Mouse (Mus musculus): ENCODE data around the gene Kazn. TPM values are rescaled to one million over a fixed set of nuclear protein-coding genes. Genes with fewer than 3 reads are reported as not detected.

The Kazn gene
- polyA plus RNA-seq, 1 experiment from 2014 or later: 13.7 TPM

DNA sequence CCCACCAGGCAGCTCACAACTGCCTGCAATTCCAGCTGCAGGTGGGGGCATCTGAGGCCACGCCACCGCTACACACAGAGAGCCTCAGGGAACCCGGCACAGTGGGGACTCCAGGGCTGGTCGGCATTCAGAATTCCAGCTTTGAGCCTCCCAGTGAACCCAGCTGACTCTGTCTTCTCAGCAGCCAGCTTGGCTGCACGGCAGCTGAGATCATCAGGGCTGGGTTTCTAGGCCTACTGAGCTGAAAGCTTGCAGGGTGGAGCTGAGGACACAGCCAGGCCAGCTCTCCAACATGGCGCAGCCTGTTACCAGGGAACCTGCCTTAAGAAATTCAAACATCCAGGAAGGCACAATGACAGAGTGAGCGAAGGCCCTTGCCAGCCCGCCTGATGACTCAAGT lies 79.2 kb downstream of the Kazn start:
- Histone ChIP-seq H3K4me1 (replicated peaks; ENCODE audit: control insufficient read depth, insufficient read depth, low read length) (no peaks in the 10 kb centered on the region; the same call in 1 of the 2 replicates), H3K27ac (ENCODE audit: low read depth) (no peak overlapping the region), H3K9ac (ENCODE audit: low read length) (no peak overlapping the region), H3K4me2 (ENCODE audit: low read length) (no peak overlapping the region), H3K27me3 (replicated peaks; ENCODE audit: control insufficient read depth, insufficient read depth, low read length) (no peaks in the 10 kb centered on the region), H3K9me3 (ENCODE audit: control insufficient read depth, low read length) (peaks cover 7% of the 10 kb centered on the region; the same call in 1 of the 2 replicates), H3K36me3 (ENCODE audit: control insufficient read depth, insufficient read depth, low read length) (peaks cover 10% of the 10 kb centered on the region; the same call in 1 of the 2 replicates), H3K4me3 (ENCODE audit: low read depth, low read length) (no peak overlapping the region)
- WGBS: 75% methylated on average over 8 of the region's 8 CpGs
- ATAC-seq (replicated peaks; ENCODE audit: low FRiP score, low TSS enrichment, low read depth): no peak
- no peak for DNase-seq (ENCODE audit: low spot score)

DNA sequence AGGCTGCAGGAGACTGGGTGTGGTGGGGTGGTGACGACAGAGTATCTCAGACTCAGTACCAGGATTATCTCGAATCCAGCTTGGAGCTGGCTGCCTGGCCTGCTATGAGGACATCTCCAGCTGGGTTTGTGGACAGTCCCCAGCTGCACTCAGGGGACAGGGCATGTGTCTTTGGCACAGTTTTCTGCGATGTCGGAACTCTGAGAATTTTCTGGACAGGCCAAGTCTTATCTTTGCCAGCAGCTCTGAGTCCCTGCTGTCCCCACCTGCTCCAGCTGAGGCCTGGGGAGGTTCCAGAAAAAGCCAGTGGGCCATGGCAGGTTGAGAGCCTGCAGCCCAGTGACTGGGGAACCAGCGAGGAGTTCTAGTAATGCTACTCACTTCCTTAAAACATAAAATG lies 82.7 kb downstream of the Kazn start:
- no peaks in the 10 kb centered on the region for H3K27me3 ChIP-seq (replicated peaks; ENCODE audit: control insufficient read depth, insufficient read depth, low read length)
- no peaks in the 10 kb centered on the region for H3K9me3 ChIP-seq (ENCODE audit: control insufficient read depth, low read length)
- H3K9ac ChIP-seq (ENCODE audit: low read length): no peak overlapping the region
- ATAC-seq (replicated peaks; ENCODE audit: low FRiP score, low TSS enrichment, low read depth) (no peak), DNase-seq (ENCODE audit: low spot score) (no peak)
- WGBS: 87% methylated on average over 5 of the region's 5 CpGs
- no peak overlapping the region for H3K4me2 ChIP-seq (ENCODE audit: low read length)
- no peak overlapping the region for H3K27ac ChIP-seq (ENCODE audit: low read depth)
- H3K4me3 ChIP-seq (ENCODE audit: low read depth, low read length): no peak overlapping the region
- peaks cover 6% of the 10 kb centered on the region for H3K4me1 ChIP-seq (replicated peaks; ENCODE audit: control insufficient read depth, insufficient read depth, low read length)
- H3K36me3 ChIP-seq (ENCODE audit: control insufficient read depth, insufficient read depth, low read length): peaks cover 20% of the 10 kb centered on the region

DNA sequence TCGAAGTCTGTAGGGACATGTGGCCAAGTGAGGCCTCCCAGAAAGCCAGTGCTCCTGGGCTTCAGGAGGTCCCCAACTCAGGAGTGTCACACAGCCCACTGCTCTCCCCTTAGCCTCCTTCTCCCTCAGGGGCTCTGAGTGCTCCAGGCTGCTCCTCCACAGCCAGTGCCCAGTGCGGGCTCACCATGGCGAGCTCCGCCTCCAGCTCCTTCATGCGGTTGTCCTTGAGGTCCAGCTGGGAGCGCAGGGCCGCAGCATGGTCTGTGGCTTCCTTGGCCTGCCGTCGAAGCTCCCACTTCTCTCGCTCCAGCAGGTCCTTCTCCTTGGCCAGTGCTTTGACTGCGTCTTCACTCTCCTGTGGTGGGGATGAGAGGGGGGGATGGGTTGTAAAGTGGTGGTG lies 85.0 kb downstream of the Kazn start:
- 67% methylated on average over 11 of the region's 11 CpGs for WGBS
- no peaks in the 10 kb centered on the region for H3K9me3 ChIP-seq (ENCODE audit: control insufficient read depth, low read length)
- ATAC-seq (replicated peaks; ENCODE audit: low FRiP score, low TSS enrichment, low read depth) (no peak), DNase-seq (ENCODE audit: low spot score) (no peak)
- no peak overlapping the region for H3K9ac ChIP-seq (ENCODE audit: low read length)
- H3K27me3 ChIP-seq (replicated peaks; ENCODE audit: control insufficient read depth, insufficient read depth, low read length): no peaks in the 10 kb centered on the region
- H3K4me1 ChIP-seq (replicated peaks; ENCODE audit: control insufficient read depth, insufficient read depth, low read length): peaks cover 6% of the 10 kb centered on the region
- H3K4me3 ChIP-seq (ENCODE audit: low read depth, low read length): no peak overlapping the region
- H3K27ac ChIP-seq (ENCODE audit: low read depth): no peak overlapping the region
- H3K4me2 ChIP-seq (ENCODE audit: low read length): no peak overlapping the region
- peaks cover 26% of the 10 kb centered on the region for H3K36me3 ChIP-seq (ENCODE audit: control insufficient read depth, insufficient read depth, low read length)

GRCm38 (mm10) chr4:142153526-142153925 lies 85.7 kb downstream of the Kazn start:
- H3K27ac ChIP-seq (ENCODE audit: low read depth): no peak overlapping the region
- 4% methylated on average over 2 of the region's 2 CpGs for WGBS
- peak; percentile 97 for DNase-seq (ENCODE audit: low spot score)
- no peak overlapping the region for H3K4me3 ChIP-seq (ENCODE audit: low read depth, low read length)
- H3K27me3 ChIP-seq (replicated peaks; ENCODE audit: control insufficient read depth, insufficient read depth, low read length): no peaks in the 10 kb centered on the region
- H3K4me1 ChIP-seq (replicated peaks; ENCODE audit: control insufficient read depth, insufficient read depth, low read length): peaks cover 6% of the 10 kb centered on the region
- H3K36me3 ChIP-seq (ENCODE audit: control insufficient read depth, insufficient read depth, low read length): peaks cover 23% of the 10 kb centered on the region
- H3K9ac ChIP-seq (ENCODE audit: low read length): no peak overlapping the region
- no peak overlapping the region for H3K4me2 ChIP-seq (ENCODE audit: low read length)
- no peaks in the 10 kb centered on the region for H3K9me3 ChIP-seq (ENCODE audit: control insufficient read depth, low read length)
- peak; percentile 79 for ATAC-seq (replicated peaks; ENCODE audit: low FRiP score, low TSS enrichment, low read depth)

- 60% methylated on average over 8 of the region's 8 CpGs for WGBS
- Histone ChIP-seq H3K9ac (ENCODE audit: low read length) (no peak overlapping the region), H3K4me2 (ENCODE audit: low read length) (no peak overlapping the region), H3K4me3 (ENCODE audit: low read depth, low read length) (no peak overlapping the region), H3K27me3 (replicated peaks; ENCODE audit: control insufficient read depth, insufficient read depth, low read length) (no peaks in the 10 kb centered on the region), H3K27ac (ENCODE audit: low read depth) (no peak overlapping the region), H3K36me3 (ENCODE audit: control insufficient read depth, insufficient read depth, low read length) (peaks cover 29% of the 10 kb centered on the region), H3K9me3 (ENCODE audit: control insufficient read depth, low read length) (no peaks in the 10 kb centered on the region), H3K4me1 (replicated peaks; ENCODE audit: control insufficient read depth, insufficient read depth, low read length) (peaks cover 6% of the 10 kb centered on the region)
- ATAC-seq (replicated peaks; ENCODE audit: low FRiP score, low TSS enrichment, low read depth): 0 out of 2 replicates have a peak, but pooled peaks have one; percentile 36
- DNase-seq (ENCODE audit: low spot score): no peak
Measured at GRCm38 (mm10) chr4:142152733-142153422, 86.3 kb downstream of the Kazn start.

DNA sequence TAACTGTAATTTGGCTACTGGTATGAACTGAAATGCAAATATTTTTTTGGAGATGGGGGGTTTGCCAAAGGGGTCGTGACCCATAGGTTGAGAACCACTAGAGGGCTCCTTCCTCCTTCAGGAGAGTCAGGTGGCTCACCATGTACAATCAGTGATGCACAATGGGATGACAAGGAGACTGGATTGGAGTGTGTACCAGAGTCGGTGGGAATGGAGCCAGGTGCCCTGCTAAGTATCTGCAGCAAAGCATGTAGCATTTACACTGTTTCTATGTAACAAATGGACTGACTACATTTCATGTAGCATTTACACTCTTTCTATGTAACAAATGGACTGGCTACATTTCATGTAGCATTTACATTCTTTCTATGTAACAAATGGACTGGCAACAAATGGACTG lies 89.1 kb downstream of the Kazn start:
- no peak for ATAC-seq (replicated peaks; ENCODE audit: low FRiP score, low TSS enrichment, low read depth)
- peaks cover 6% of the 10 kb centered on the region for H3K4me1 ChIP-seq (replicated peaks; ENCODE audit: control insufficient read depth, insufficient read depth, low read length)
- no peak overlapping the region for H3K27ac ChIP-seq (ENCODE audit: low read depth)
- no peak overlapping the region for H3K9ac ChIP-seq (ENCODE audit: low read length)
- H3K9me3 ChIP-seq (ENCODE audit: control insufficient read depth, low read length): no peaks in the 10 kb centered on the region
- DNase-seq (ENCODE audit: low spot score): no peak
- no peaks in the 10 kb centered on the region for H3K27me3 ChIP-seq (replicated peaks; ENCODE audit: control insufficient read depth, insufficient read depth, low read length)
- WGBS: 73% methylated on average over 2 of the region's 2 CpGs
- no peak overlapping the region for H3K4me2 ChIP-seq (ENCODE audit: low read length)
- H3K36me3 ChIP-seq (ENCODE audit: control insufficient read depth, insufficient read depth, low read length): peaks cover 53% of the 10 kb centered on the region
- no peak overlapping the region for H3K4me3 ChIP-seq (ENCODE audit: low read depth, low read length)

- DNase-seq (ENCODE audit: low spot score) (no peak), ATAC-seq (replicated peaks; ENCODE audit: low FRiP score, low TSS enrichment, low read depth) (no peak)
- H3K4me1 ChIP-seq (replicated peaks; ENCODE audit: control insufficient read depth, insufficient read depth, low read length): peaks cover 6% of the 10 kb centered on the region
- no peak overlapping the region for H3K9ac ChIP-seq (ENCODE audit: low read length)
- no peaks in the 10 kb centered on the region for H3K9me3 ChIP-seq (ENCODE audit: control insufficient read depth, low read length)
- peaks cover 57% of the 10 kb centered on the region for H3K36me3 ChIP-seq (ENCODE audit: control insufficient read depth, insufficient read depth, low read length)
- no peaks in the 10 kb centered on the region for H3K27me3 ChIP-seq (replicated peaks; ENCODE audit: control insufficient read depth, insufficient read depth, low read length)
- WGBS: 68% methylated on average over 9 of the region's 9 CpGs
- H3K4me3 ChIP-seq (ENCODE audit: low read depth, low read length): no peak overlapping the region
- no peak overlapping the region for H3K27ac ChIP-seq (ENCODE audit: low read depth)
- no peak overlapping the region for H3K4me2 ChIP-seq (ENCODE audit: low read length)
Measured at GRCm38 (mm10) chr4:142149202-142149601, 90.0 kb downstream of the Kazn start.

DNA sequence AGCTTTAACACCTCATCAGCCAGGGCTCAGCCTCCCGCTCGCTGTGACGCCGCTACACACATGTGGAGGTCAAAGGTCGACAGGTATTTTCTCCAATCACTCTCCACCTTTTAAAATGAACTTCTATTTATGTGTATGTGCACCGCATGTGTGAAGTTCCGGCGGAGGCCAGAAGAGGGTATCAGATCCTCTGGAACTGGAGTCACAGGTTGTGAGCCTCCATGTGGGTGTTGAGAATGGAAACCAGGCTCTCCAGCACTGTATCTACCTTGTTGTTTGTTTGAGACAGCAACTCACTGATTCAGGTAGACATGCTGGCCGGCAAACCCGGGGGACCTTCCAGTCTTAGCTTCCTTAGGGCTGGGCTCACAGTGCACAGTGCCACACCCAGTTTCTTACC lies 91.5 kb downstream of the Kazn start:
- ATAC-seq (replicated peaks; ENCODE audit: low FRiP score, low TSS enrichment, low read depth) (no peak), DNase-seq (ENCODE audit: low spot score) (no peak)
- Histone ChIP-seq H3K27ac (ENCODE audit: low read depth) (no peak overlapping the region), H3K36me3 (ENCODE audit: control insufficient read depth, insufficient read depth, low read length) (peaks cover 69% of the 10 kb centered on the region), H3K4me1 (replicated peaks; ENCODE audit: control insufficient read depth, insufficient read depth, low read length) (no peaks in the 10 kb centered on the region), H3K9me3 (ENCODE audit: control insufficient read depth, low read length) (no peaks in the 10 kb centered on the region), H3K4me3 (ENCODE audit: low read depth, low read length) (no peak overlapping the region), H3K9ac (ENCODE audit: low read length) (no peak overlapping the region), H3K4me2 (ENCODE audit: low read length) (no peak overlapping the region), H3K27me3 (replicated peaks; ENCODE audit: control insufficient read depth, insufficient read depth, low read length) (no peaks in the 10 kb centered on the region)
- 91% methylated on average over 10 of the region's 10 CpGs for WGBS

- peak; percentile 70 for DNase-seq (ENCODE audit: low spot score)
- Histone ChIP-seq H3K27ac (ENCODE audit: low read depth) (no peak overlapping the region), H3K9me3 (ENCODE audit: control insufficient read depth, low read length) (no peaks in the 10 kb centered on the region), H3K4me1 (replicated peaks; ENCODE audit: control insufficient read depth, insufficient read depth, low read length) (no peaks in the 10 kb centered on the region), H3K27me3 (replicated peaks; ENCODE audit: control insufficient read depth, insufficient read depth, low read length) (no peaks in the 10 kb centered on the region), H3K36me3 (ENCODE audit: control insufficient read depth, insufficient read depth, low read length) (peaks cover 78% of the 10 kb centered on the region), H3K4me2 (ENCODE audit: low read length) (no peak overlapping the region), H3K9ac (ENCODE audit: low read length) (no peak overlapping the region), H3K4me3 (ENCODE audit: low read depth, low read length) (no peak overlapping the region)
- 54% methylated on average over 5 of the region's 5 CpGs for WGBS
- no peak for ATAC-seq (replicated peaks; ENCODE audit: low FRiP score, low TSS enrichment, low read depth)
Measured at GRCm38 (mm10) chr4:142144096-142144495, 95.1 kb downstream of the Kazn start.

Data from intestine, embryonic 14.5 days (tissue).